Mouse (Mus musculus) heart, embryonic 14.5 days (tissue): Measurements from ENCODE around the gene Trhde. TPM values are rescaled to one million over a fixed set of nuclear protein-coding genes. Genes with fewer than 3 reads are reported as not detected.

ENCODE experiments used
- ATAC-seq: fragments of 200-750 bp; cut with Nextera tagmentation; 2 replicates; pipeline ENCODE4 v1.8.0; 2017; ENCODE audit warnings: low read depth, moderate TSS enrichment; ENCODE audit not compliant: insufficient number of reproducible peaks, insufficient read depth, low FRiP score
- H3K27ac ChIP-seq, 2 experiments: fragments of 200-500 bp in 1 of 2; fragments of 300-500 bp in 1 of 2; sonication (generic) in 1 of 2; replicated peaks in 1 of 2; 2 replicates each; pipeline ENCODE4 v1.5.1; 2012 to 2014; ENCODE audit warnings: low read depth in 2 of 2, low read length in 2 of 2, control low read depth in 1 of 2, mild to moderate bottlenecking in 1 of 2, mixed read lengths in 1 of 2; ENCODE audit not compliant: control insufficient read depth in 1 of 2, insufficient read depth in 1 of 2
- H3K27me3 ChIP-seq: fragments of 300-500 bp; sonication (generic); 2 replicates; pipeline ENCODE4 v1.6.1; 2014; ENCODE audit warnings: mild to moderate bottlenecking, low read length, control low read depth; ENCODE audit not compliant: control insufficient read depth, insufficient read depth
- H3K36me3 ChIP-seq: fragments of 300-500 bp; sonication (generic); 2 replicates; pipeline ENCODE4 v1.6.1; 2014; ENCODE audit warnings: mild to moderate bottlenecking, control low read depth, low read length, mixed read lengths; ENCODE audit not compliant: control insufficient read depth, insufficient read depth
- H3K4me1 ChIP-seq, 2 experiments: fragments of 200-500 bp in 1 of 2; fragments of 300-500 bp in 1 of 2; sonication (generic) in 1 of 2; 2 replicates each; pipeline ENCODE4 v1.6.1; 2012 to 2014; ENCODE audit warnings: low read length in 2 of 2, control low read depth in 1 of 2, mixed read lengths in 1 of 2; ENCODE audit not compliant: control insufficient read depth in 2 of 2, insufficient read depth in 2 of 2
- H3K4me2 ChIP-seq: fragments of 300-500 bp; sonication (generic); 2 replicates; pipeline ENCODE4 v1.6.1; 2014; ENCODE audit warnings: mild to moderate bottlenecking, low read length
- H3K4me3 ChIP-seq, 2 experiments: fragments of 200-500 bp in 1 of 2; fragments of 300-500 bp in 1 of 2; sonication (generic) in 1 of 2; 2 replicates each; pipeline ENCODE4 v1.5.1; 2012 to 2014; ENCODE audit warnings: low read length in 2 of 2, mild to moderate bottlenecking in 2 of 2, control low read depth in 1 of 2, low read depth in 1 of 2, moderate library complexity in 1 of 2; ENCODE audit not compliant: control insufficient read depth in 1 of 2, insufficient read depth in 1 of 2
- H3K9ac ChIP-seq: fragments of 300-500 bp; sonication (generic); 2 replicates; pipeline ENCODE4 v1.6.1; 2014; ENCODE audit warnings: mild to moderate bottlenecking, low read length
- H3K9me3 ChIP-seq: fragments of 300-500 bp; sonication (generic); 2 replicates; pipeline ENCODE4 v1.6.1; 2016; ENCODE audit warnings: low read length, control low read depth; ENCODE audit not compliant: control insufficient read depth
- WGBS: fragments of 180-500 bp; shearing (Covaris S2); extraction: QIAGEN DNeasy Blood & Tissue Kit; methylation state at CpG from one replicate; pipeline ENCODE4 v1.1.7; 2014; 5-methylcytosine and 5-hydroxymethylcytosine counted together
- polyA plus RNA-seq: library from polyadenylated mRNA; unstranded; fragments of >200 nt; fragmentation: Nextera tagmentation; extraction: Ambion mirVana; gene quantifications from 2 replicates; pipeline ENCODE4 v1.2.1, GENCODE M21; 2014

Trhde gene
- polyA plus RNA-seq, 1 experiment from 2014 or later, result 0.04 TPM

DNA sequence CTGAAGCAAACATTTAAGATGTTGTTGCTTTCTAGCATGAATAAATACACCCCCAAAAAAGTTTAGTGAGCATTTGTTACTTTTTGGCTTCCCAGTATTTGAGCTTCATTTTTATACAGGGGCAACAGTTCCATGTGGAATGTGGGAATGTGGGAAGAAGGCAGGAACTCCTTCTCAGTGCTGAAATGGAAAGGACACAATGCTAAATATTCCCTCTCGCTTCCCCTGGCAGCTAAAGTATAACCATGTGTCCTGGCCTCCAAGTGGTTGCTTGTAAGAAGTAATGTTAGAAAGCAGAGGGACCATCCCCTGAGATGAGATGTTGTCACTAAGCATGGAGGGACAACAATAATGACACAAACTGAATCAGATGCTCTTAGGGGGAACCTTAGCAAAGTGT lies 292.9 kb downstream of the Trhde start:
- H3K4me2 ChIP-seq, result no peak overlapping the region
- 77% methylated on average over 1 of the region's 1 CpGs for WGBS
- no peak overlapping the region for H3K9ac ChIP-seq
- no peaks in the 10 kb centered on the region for H3K4me1 ChIP-seq
- H3K4me3 ChIP-seq, result no peak overlapping the region
- H3K27me3 ChIP-seq, result no peaks in the 10 kb centered on the region
- H3K36me3 ChIP-seq, result no peaks in the 10 kb centered on the region
- no peak overlapping the region for H3K27ac ChIP-seq
- no peak for ATAC-seq
- H3K9me3 ChIP-seq, result no peaks in the 10 kb centered on the region

DNA sequence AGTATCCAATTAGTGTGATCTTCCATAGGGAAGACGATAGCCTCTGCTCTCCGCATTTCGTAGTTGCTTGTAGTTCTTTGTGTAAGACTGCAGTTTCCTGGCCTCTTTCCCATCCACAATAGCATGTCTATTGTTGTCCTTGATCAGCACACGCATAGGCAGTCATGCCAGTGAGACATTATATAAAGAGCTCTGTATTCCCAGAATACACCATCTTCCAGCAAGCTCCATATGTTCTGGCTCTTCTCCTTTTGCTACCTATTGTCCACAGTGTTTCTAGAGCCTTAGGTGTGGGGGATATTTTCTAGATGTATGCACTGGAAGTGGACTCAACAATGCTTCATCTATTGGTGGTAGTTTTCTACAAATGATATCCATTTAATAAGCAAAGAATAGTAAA lies 313.3 kb downstream of the Trhde start:
- Histone ChIP-seq H3K27ac (no peak overlapping the region), H3K36me3 (no peaks in the 10 kb centered on the region), H3K4me2 (no peak overlapping the region), H3K4me1 (no peaks in the 10 kb centered on the region), H3K9me3 (no peaks in the 10 kb centered on the region), H3K9ac (no peak overlapping the region), H3K4me3 (no peak overlapping the region), H3K27me3 (no peaks in the 10 kb centered on the region)
- 84% methylated on average over 4 of the region's 4 CpGs for WGBS
- ATAC-seq, result no peak

DNA sequence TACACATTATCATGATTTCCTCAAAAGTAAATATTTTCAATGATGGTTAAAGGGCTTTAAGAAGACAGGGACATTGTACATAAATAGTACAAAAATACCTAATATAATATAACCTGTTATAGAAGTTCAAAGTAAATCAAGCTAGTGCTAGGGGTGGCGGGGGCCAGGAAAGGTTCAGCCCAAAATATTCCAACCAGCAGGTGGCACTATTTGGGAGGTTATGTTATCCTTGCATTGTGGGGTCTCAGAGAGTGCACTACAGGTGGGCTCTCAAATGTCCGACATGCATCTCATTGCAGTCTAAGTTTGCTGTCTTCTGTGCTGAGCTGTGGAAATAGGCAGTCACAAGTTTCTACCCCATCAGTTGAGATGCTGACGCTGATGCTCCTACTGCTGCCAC lies 346.5 kb downstream of the Trhde start:
- no peak overlapping the region for H3K4me3 ChIP-seq
- no peaks in the 10 kb centered on the region for H3K36me3 ChIP-seq
- no peak for ATAC-seq
- no peaks in the 10 kb centered on the region for H3K9me3 ChIP-seq
- no peaks in the 10 kb centered on the region for H3K27me3 ChIP-seq
- no peaks in the 10 kb centered on the region for H3K4me1 ChIP-seq
- WGBS, result 71% methylated on average over 3 of the region's 3 CpGs
- H3K9ac ChIP-seq, result no peak overlapping the region
- H3K4me2 ChIP-seq, result no peak overlapping the region
- H3K27ac ChIP-seq, result no peak overlapping the region

DNA sequence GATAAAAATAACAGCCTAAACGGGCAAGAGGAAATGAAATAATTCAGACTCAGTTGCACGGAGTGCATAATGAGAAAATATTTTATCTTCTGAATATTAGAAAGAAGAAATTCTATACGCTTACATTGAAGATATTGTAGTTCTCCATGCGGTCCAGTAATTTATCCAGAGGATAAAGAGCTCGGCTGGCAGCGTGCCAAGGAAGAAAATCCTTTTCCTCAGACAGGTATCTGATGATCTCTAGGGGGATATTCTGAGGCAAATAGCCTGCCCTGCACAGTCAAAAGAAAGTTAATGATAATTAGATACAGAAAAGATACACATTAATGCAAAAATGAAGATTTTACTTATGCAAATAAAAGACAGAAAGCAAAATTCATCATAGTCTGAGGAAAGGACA lies 354.0 kb downstream of the Trhde start:
- Histone ChIP-seq H3K9ac (no peak overlapping the region), H3K36me3 (no peaks in the 10 kb centered on the region), H3K27ac (no peak overlapping the region), H3K9me3 (no peaks in the 10 kb centered on the region), H3K27me3 (no peaks in the 10 kb centered on the region), H3K4me3 (no peak overlapping the region), H3K4me1 (no peaks in the 10 kb centered on the region), H3K4me2 (no peak overlapping the region)
- no peak for ATAC-seq
- 76% methylated on average over 6 of the region's 6 CpGs for WGBS

DNA sequence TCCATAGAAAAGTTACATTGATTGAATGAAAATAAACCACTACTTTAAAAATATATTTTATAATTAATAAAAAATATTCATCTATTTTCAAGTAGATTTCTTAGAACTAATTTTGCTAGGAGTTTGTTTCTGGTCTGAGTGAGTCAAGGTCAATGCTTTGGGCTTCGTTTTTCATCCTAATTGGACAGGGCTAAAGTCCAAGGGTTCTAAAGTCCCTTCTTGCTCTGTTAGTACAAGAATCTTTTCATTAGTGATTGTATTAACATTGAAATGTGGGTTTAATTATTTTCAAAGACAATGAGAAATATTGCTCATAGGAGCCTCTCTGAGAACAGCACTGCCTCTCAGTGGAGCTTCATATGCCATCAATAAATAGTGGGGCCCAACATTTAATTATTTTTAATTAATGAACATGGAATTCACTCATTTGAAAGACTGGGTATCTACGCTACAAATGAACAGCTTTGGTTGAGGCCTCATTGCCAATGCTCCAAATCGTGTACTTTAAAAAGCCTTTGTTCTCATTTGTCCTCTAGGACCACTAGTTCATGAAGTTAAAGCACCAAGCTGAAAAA lies 383.1 kb downstream of the Trhde start:
- Histone ChIP-seq H3K9me3 (no peaks in the 10 kb centered on the region), H3K27ac (no peak overlapping the region), H3K4me2 (no peak overlapping the region), H3K27me3 (no peaks in the 10 kb centered on the region), H3K4me1 (no peaks in the 10 kb centered on the region), H3K36me3 (no peaks in the 10 kb centered on the region), H3K4me3 (no peak overlapping the region), H3K9ac (no peak overlapping the region)
- 60% methylated on average over 3 of the region's 3 CpGs for WGBS
- no peak for ATAC-seq

DNA sequence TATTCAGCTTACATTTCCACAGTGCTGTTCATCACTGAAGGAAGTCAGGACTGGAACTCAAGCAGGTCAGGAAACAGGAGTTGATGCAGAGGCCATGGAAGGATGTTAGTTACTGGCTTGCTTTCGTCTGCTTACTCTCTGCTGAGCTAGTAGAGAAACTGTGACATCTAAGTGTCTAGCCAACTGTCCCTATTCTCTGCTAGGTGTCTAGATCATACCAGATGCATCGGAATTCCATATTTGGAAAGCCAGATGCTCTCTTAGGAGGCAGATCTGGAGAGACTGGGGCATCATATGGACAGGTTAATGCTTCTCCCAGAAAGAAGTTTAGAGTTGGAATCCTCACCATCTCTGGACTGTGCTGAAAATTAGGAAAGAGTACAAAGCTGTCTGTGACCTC lies 386.4 kb downstream of the Trhde start:
- 65% methylated on average over 2 of the region's 2 CpGs for WGBS
- Histone ChIP-seq H3K27ac (no peak overlapping the region), H3K9me3 (no peaks in the 10 kb centered on the region), H3K4me2 (no peak overlapping the region), H3K9ac (no peak overlapping the region), H3K4me1 (no peaks in the 10 kb centered on the region), H3K36me3 (no peaks in the 10 kb centered on the region), H3K4me3 (no peak overlapping the region), H3K27me3 (no peaks in the 10 kb centered on the region)
- ATAC-seq, result no peak

DNA sequence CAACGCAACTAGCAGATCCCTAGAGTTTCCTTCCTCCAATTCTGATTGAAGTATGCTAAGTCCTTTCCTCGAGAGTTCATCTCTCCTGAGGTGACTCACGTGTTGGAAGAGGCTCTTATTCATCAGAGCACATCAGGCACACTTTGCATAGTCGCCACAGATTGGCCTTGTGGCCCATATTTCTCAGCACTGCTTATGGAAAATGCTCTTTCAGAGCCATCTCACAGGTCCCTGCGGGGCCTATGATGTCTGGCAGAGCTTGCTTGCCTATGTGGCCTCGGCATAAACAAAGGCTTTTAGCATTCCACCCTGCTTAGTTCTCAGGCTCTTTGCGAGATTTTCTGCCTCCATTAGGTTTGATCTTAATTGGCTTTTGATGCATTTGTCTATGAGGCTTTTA lies 396.8 kb downstream of the Trhde start:
- no peaks in the 10 kb centered on the region for H3K36me3 ChIP-seq
- ATAC-seq, result no peak
- no peak overlapping the region for H3K9ac ChIP-seq
- H3K9me3 ChIP-seq, result no peaks in the 10 kb centered on the region
- H3K27ac ChIP-seq, result no peak overlapping the region
- no peak overlapping the region for H3K4me3 ChIP-seq
- no peaks in the 10 kb centered on the region for H3K27me3 ChIP-seq
- no peak overlapping the region for H3K4me2 ChIP-seq
- H3K4me1 ChIP-seq, result no peaks in the 10 kb centered on the region
- WGBS, result 56% methylated on average over 7 of the region's 7 CpGs

DNA sequence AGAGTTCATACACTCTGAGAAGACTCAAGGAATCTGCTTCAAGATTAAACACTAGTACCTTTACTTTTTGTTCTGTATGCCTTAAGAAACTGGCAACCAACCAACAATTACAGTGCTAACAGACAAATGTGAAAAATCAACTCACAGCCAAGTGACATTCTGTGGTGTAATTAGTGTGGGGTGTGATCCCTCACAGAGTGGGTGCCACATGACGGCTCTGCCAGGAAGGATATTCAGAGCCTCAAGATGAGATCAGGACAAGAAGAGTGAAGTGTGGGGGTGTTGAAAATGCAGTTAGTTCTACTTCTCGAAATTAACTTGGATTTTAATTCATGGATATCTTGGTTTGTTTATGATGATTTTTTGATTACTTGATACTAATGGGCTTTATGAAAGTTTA lies 398.3 kb downstream of the Trhde start:
- no peak overlapping the region for H3K4me2 ChIP-seq
- H3K27ac ChIP-seq, result no peak overlapping the region
- ATAC-seq, result no peak
- H3K27me3 ChIP-seq, result no peaks in the 10 kb centered on the region
- H3K4me1 ChIP-seq, result no peaks in the 10 kb centered on the region
- H3K36me3 ChIP-seq, result no peaks in the 10 kb centered on the region
- H3K9me3 ChIP-seq, result no peaks in the 10 kb centered on the region
- no peak overlapping the region for H3K9ac ChIP-seq
- WGBS, result 47% methylated on average over 2 of the region's 2 CpGs
- H3K4me3 ChIP-seq, result no peak overlapping the region
